Mouse (Mus musculus) thymus, postnatal 25 days (tissue): ENCODE measurements at regions not wholly inside any gene's neighbourhood (a gene's known extent, or its start where the extent isn't known, plus 50 kb on each side); places are given as distances from the start of the nearest gene placed in this dataset.

Source experiments
- DNase-seq: peaks from one replicate; pipeline ENCODE4 v3.0.0; 2022

DNA sequence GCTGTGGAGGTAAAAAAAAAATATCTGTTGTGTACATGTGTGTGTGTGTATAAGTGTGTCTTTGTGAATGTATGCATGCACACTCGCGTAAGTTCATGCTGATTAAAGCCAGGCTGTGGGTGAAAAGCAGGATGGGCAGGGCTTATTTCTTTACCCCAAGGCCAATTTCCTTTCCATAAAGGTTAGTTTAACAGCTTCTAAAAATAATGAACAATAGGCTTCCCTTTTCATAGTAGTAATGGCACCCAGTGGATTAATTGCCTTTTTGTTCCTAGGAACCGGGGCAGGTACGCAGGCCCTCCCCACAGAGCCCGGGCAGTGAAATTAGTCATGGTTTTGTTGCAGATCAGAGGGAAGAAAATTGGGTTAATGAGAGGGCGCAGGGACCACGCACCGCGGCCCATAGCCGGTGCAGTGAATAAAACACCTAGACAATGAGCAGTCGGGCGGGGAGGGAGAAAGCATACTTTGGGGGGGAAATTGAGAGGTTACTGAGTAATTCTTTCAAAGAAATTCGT lies 110.1 kb upstream of the Nmur2 start:
- no peak for DNase-seq

GRCm38 (mm10) chr11:56149752-56150151 lies 108.9 kb upstream of the Nmur2 start:
- no peak for DNase-seq

GRCm38 (mm10) chr11:56148956-56149355 lies 108.1 kb upstream of the Nmur2 start:
- DNase-seq, result no peak

DNA sequence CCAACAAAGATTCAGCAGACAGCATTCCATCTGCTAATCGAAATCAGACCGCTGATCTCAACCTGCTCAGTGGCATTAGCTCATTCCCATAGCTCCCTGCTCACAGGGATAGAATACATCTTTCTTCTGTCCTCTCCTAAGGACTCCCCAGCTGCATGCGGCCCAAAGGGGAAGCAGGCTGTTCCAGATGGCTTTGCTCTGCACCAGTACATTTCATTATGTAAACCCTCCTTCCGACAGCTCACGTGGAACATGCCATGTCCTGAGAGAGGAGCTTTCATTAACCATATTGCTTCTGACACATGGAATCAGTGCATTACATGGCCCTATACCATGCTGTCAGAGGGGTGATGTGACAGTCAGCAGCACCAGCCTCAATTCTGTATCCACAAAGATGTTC lies 105.9 kb upstream of the Nmur2 start:
- no peak for DNase-seq

GRCm38 (mm10) chr11:56131339-56131823 lies 90.6 kb upstream of the Nmur2 start:
- DNase-seq, result no peak

DNA sequence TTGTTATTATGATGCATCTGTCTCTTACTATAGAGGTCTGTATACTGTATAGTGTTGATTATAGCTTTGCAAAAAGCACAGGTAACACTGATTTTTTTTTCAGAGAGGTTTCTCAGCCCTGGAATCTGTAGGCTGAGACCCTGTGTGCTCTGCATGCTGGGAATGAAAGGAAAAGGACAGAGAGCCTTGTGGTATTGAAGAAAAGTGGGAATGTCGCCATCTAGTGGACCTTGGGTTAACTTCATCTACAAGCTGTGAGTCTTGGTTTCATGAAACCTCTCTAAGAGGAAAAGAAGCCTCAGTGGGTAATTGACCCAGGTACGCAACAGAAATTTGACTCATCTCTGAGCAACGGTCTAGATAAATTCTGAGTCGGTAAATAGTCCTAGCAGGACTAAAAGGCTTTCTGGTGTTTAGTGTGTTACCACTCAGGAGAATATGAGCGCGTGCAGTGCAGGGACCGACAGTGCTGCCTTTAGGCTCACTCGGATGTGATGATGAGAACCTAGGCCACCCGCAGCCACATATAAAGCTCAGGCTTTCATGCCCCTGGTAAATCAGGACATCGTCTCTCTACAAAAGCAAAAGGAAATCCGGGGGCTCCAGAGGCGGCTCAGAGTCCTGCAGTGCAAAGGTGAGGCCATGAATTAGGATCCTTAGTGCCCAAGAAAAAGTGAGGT lies 75.9 kb upstream of the Nmur2 start:
- DNase-seq, result no peak

- peak; percentile 6 for DNase-seq
Observed at GRCm38 (mm10) chr11:56107929-56108328, 67.1 kb upstream of the Nmur2 start.

DNA sequence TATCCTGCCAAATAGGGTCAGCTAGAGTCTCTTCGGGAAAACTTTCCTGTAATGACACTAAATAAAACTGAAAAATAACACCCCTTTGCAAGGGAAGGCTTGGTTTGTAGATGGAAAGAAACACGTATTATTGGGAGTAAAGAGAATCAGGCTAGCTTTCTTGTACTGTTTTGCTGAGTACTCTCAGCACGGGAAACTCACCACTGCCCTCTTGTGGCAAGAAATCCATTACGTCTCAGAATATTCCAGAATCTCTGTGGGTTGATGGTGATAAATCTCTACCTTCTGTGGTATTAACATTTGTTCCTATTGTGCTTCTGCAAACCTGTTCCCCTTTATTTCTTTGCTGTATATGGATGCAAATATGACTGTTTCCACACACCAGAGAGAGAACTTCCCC lies 64.8 kb upstream of the Nmur2 start:
- peak; percentile 2 for DNase-seq

- no peak for DNase-seq
Observed at GRCm38 (mm10) chr11:56092891-56093290, 52.1 kb upstream of the Nmur2 start.
